Mouse (Mus musculus) bone marrow, adult 2 months (tissue): ENCODE results near the gene Ryr3.

Experiments used
- CTCF ChIP-seq: fragments of 200-500 bp; IDR thresholded peaks from 2 replicates; pipeline ENCODE4 v1.5.1; 2011; ENCODE audit warnings: low read length, control low read depth; ENCODE audit not compliant: control insufficient read depth, insufficient read depth
- POLR2A ChIP-seq: fragments of 200-500 bp; IDR thresholded peaks from 2 replicates; pipeline ENCODE4 v1.6.1; 2011; ENCODE audit warnings: low read depth, mild to moderate bottlenecking, control low read depth, low read length, borderline replicate concordance; ENCODE audit not compliant: control insufficient read depth

DNA sequence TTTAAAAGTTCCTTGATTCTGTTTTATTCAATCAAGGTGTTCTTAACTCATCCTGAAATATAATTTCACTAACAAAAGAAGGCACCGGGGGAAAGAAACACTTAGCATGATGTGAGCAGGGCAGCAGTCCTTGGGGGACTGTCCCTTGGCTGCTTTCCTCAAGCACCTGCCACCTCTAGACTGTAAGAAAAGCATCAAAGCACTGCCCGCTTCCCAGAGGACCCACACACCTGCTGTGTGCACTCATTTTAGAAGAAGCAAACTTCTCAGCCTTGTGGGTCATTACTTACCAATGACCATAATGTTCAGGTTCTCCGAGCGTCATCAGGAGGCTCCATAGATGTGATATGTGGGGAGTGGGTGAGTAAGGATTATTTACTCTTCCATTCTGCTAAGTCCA is 307.8 kb downstream of the Ryr3 start:
- TF ChIP-seq POLR2A (no peak), CTCF (no peak)
